Mouse (Mus musculus) sigmoid colon, adult 10 weeks (tissue): ENCODE measurements around the gene Prdm13. TPM values are rescaled to one million over a fixed set of nuclear protein-coding genes. Genes with fewer than 3 reads are reported as not detected.

Source experiments
- polyA plus RNA-seq: library from polyadenylated mRNA; stranded (reverse); fragments of 350-450 nt; fragmentation: Illumina TruSeq; extraction: RNeasy Lipid Tissue Mini Kit (QIAGEN cat#74804); gene quantifications from one replicate; pipeline ENCODE4 v1.2.3, GENCODE M21; 2014; ENCODE audit warnings: low read depth, low replicate concordance

Prdm13 gene
- not detected for polyA plus RNA-seq

GRCm38 (mm10) chr4:21685595-21686091, at the start of gene Prdm13:
Gene Prdm13, minus strand, starts transcription at chr4:21685963.

GRCm38 (mm10) chr4:21727615-21728165, 41.9 kb upstream of the Prdm13 start, which contains the start of gene Ccnc:
Gene Ccnc, plus strand, starts transcription at chr4:21727701.

Other genes with a start within 250 kb of the Prdm13 start
- 92.3 TPM for gene Ccnc, start 41.7 kb upstream of the Prdm13 start, polyA plus RNA-seq
- gene Usp45, start 81.2 kb upstream of the Prdm13 start, polyA plus RNA-seq: 45.6 TPM
- gene Tstd3, start 81.2 kb upstream of the Prdm13 start, polyA plus RNA-seq: 41.6 TPM
- gene Pnisr, start 161.6 kb upstream of the Prdm13 start, polyA plus RNA-seq: 372 TPM
- gene Coq3, start 193.7 kb upstream of the Prdm13 start, polyA plus RNA-seq: 11.0 TPM
- 7.5 TPM for gene Faxc, start 245.4 kb upstream of the Prdm13 start, polyA plus RNA-seq